8 mouse cellular contexts compared by ENCODE assay signal in genomic region chr9:59578505-59578867, GRCm38 (mm10). TPM values are rescaled to one million over a fixed set of nuclear protein-coding genes. Genes with fewer than 3 reads are reported as not detected.
DNase-seq lines count a peak whose midpoint lies in the region; ATAC-seq and TF ChIP-seq lines count a peak whose summit lies in the region.

No protein-coding gene starts in this region.

- no peak overlapping the region for H3K9ac ChIP-seq in heart, embryonic 14.5 days (ENCODE audit: low read length)
- H3K9ac ChIP-seq in ES-E14 (ENCODE audit: insufficient read depth, low read depth, low read length, poor library complexity, severe bottlenecking): no peak overlapping the region

- no peaks in the 10 kb centered on the region for H3K36me3 ChIP-seq in heart, embryonic 14.5 days (ENCODE audit: control insufficient read depth, insufficient read depth, low read length)
- no peaks in the 10 kb centered on the region for H3K36me3 ChIP-seq in ES-E14 (ENCODE audit: control insufficient read depth, insufficient read depth, low read length, poor library complexity, severe bottlenecking)
- H3K36me3 ChIP-seq in hindbrain, embryonic 10.5 days: no peaks in the 10 kb centered on the region
- H3K36me3 ChIP-seq in midbrain, embryonic 10.5 days: no peaks in the 10 kb centered on the region

- WGBS in heart, embryonic 14.5 days: under 1% methylated on average over 20 of the region's 20 CpGs
- WGBS in hindbrain, embryonic 10.5 days: under 1% methylated on average over 20 of the region's 20 CpGs
- under 1% methylated on average over 20 of the region's 20 CpGs for WGBS in midbrain, embryonic 10.5 days

- H3K27me3 ChIP-seq in heart, embryonic 14.5 days (ENCODE audit: control insufficient read depth, insufficient read depth, low read length): peaks cover 36% of the 10 kb centered on the region
- peaks cover 53% of the 10 kb centered on the region for H3K27me3 ChIP-seq in hindbrain, embryonic 10.5 days (ENCODE audit: insufficient read depth, poor library complexity, severe bottlenecking)
- H3K27me3 ChIP-seq in midbrain, embryonic 10.5 days (ENCODE audit: low read depth, poor library complexity, severe bottlenecking): peaks cover 64% of the 10 kb centered on the region

- in situ Hi-C loops in ES-E14 (cut with MboI; ENCODE audit: low sequenced_read_pairs in 2 of 2, unreplicated experiment in 2 of 2): no loop called here

- H3K4me1 ChIP-seq in heart, embryonic 14.5 days (ENCODE audit: control insufficient read depth in 2 of 2, insufficient read depth in 2 of 2, low read length in 2 of 2): peaks cover 4 to 12% of the 10 kb centered on the region in 2 experiments; a peak in 2 of 4 replicates
- H3K4me1 ChIP-seq in ES-E14 (ENCODE audit: control insufficient read depth in 2 of 2, insufficient read depth in 2 of 2, low read length in 2 of 2, poor library complexity in 1 of 2): peaks cover 2% of the 10 kb centered on the region in 2 experiments; a peak in 1 of 4 replicates
- peaks cover 18% of the 10 kb centered on the region for H3K4me1 ChIP-seq in hindbrain, embryonic 10.5 days (replicated peaks)
- peaks cover 26% of the 10 kb centered on the region for H3K4me1 ChIP-seq in midbrain, embryonic 10.5 days

- peak overlapping the region; percentile 75 for H3K4me2 ChIP-seq in heart, embryonic 14.5 days (ENCODE audit: low read length)

- H3K4me3 ChIP-seq in heart, embryonic 14.5 days (ENCODE audit: control insufficient read depth in 1 of 2, insufficient read depth in 1 of 2, low read depth in 1 of 2, low read length in 2 of 2): peak overlapping the region in 1 of 2 experiments; percentile 45; a peak in 1 of 4 replicates
- H3K4me3 ChIP-seq in ES-E14 (ENCODE audit: insufficient read depth in 1 of 2, low read depth in 1 of 2, low read length in 2 of 2, poor library complexity in 1 of 2, severe bottlenecking in 1 of 2): peak overlapping the region; percentile 56 to 72
- H3K4me3 ChIP-seq in hindbrain, embryonic 10.5 days: peak overlapping the region; percentile 52
- H3K4me3 ChIP-seq in midbrain, embryonic 10.5 days: peak overlapping the region; percentile 54

- ATAC-seq in heart, embryonic 14.5 days (ENCODE audit: insufficient number of reproducible peaks, insufficient read depth, low FRiP score, low read depth): no peak; the same call in 1 of the 2 replicates

- H3K9me3 ChIP-seq in heart, embryonic 14.5 days (ENCODE audit: control insufficient read depth, low read length): no peaks in the 10 kb centered on the region
- no peaks in the 10 kb centered on the region for H3K9me3 ChIP-seq in ES-E14 (ENCODE audit: control insufficient read depth, insufficient read depth, low read depth, low read length)
- H3K9me3 ChIP-seq in hindbrain, embryonic 10.5 days: no peaks in the 10 kb centered on the region
- H3K9me3 ChIP-seq in midbrain, embryonic 10.5 days (replicated peaks): no peaks in the 10 kb centered on the region

- no peak overlapping the region for H3K27ac ChIP-seq in heart, embryonic 14.5 days (replicated peaks in 1 of 2; ENCODE audit: control insufficient read depth in 1 of 2, insufficient read depth in 1 of 2, low read depth in 2 of 2, low read length in 2 of 2)
- H3K27ac ChIP-seq in ES-E14 (ENCODE audit: insufficient read depth, low read depth, low read length, poor library complexity, severe bottlenecking): no peak overlapping the region
- H3K27ac ChIP-seq in hindbrain, embryonic 10.5 days: peak overlapping the region; percentile 77
- H3K27ac ChIP-seq in midbrain, embryonic 10.5 days (replicated peaks): peak overlapping the region; percentile 63

- DNase-seq in heart, adult 18-20 months: no peak
- DNase-seq in ES-E14 (ENCODE audit: low read depth, low spot score): no peak
- no peak for DNase-seq in hindbrain, embryonic 10.5 days (ENCODE audit: low spot score)
- DNase-seq in midbrain, embryonic 10.5 days (ENCODE audit: low spot score): no peak
- DNase-seq in adrenal gland, postnatal 14 days: no peak
- no peak for DNase-seq in kidney, postnatal 14 days
- DNase-seq in layer of hippocampus, adult 11-12 months (ENCODE audit: low spot score): no peak

TF ChIP-seq in ES-E14, 5 proteins besides CTCF, POLR2A, EP300 and RAD21:
- TF ChIP-seq CHD2 (IDR thresholded peaks at IDR 0.05; ENCODE audit: low read depth, low read length): no peak
- no peak for TF ChIP-seq HCFC1 (IDR thresholded peaks at IDR 0.05; ENCODE audit: borderline replicate concordance, insufficient read depth, low read length)
- TF ChIP-seq MAFK (IDR thresholded peaks at IDR 0.05; ENCODE audit: insufficient read depth, low read depth, low read length): no peak
- no peak for TF ChIP-seq ZC3H11A (IDR thresholded peaks at IDR 0.05; ENCODE audit: borderline replicate concordance, low read depth, low read length)
- TF ChIP-seq ZNF384 (IDR thresholded peaks at IDR 0.05; ENCODE audit: low read depth, low read length): no peak

RNA-seq across cellular contexts. Expression of gene Celf6, which starts 0.8 kb away (rescaled TPM):
- 0.16 and 0.34 TPM in 2 replicates for polyA plus RNA-seq in heart, embryonic 14.5 days (2014; fragmentation: Nextera tagmentation; extraction: Ambion mirVana)
- total RNA-seq in heart, adult 18-20 months (2021): not detected
- 0.13 and 0.32 TPM in 2 replicates for total RNA-seq in ES-E14 (2012; rRNA removed)
- polyA plus RNA-seq in hindbrain, embryonic 10.5 days (2016; fragmentation: Nextera tagmentation; extraction: Ambion mirVana): 3.6 and 9.4 TPM in 2 replicates
- 4.4 and 8.2 TPM in 2 replicates for polyA plus RNA-seq in midbrain, embryonic 10.5 days (2016; fragmentation: Nextera tagmentation; extraction: Ambion mirVana)
- total RNA-seq in adrenal gland, postnatal 14 days (2021): 4.3 and 6.9 TPM in 2 replicates

RNA-seq across cellular contexts. Expression of gene Parp6, which starts 38.6 kb away (rescaled TPM):
- 19.5 and 24.6 TPM in 2 replicates for polyA plus RNA-seq in heart, embryonic 14.5 days (2014; fragmentation: Nextera tagmentation; extraction: Ambion mirVana)
- total RNA-seq in heart, adult 18-20 months (2021): 10 to 100 TPM; 17.0 to 17.6 TPM
- 7.9 and 9.4 TPM in 2 replicates for total RNA-seq in ES-E14 (2012; rRNA removed)
- polyA plus RNA-seq in hindbrain, embryonic 10.5 days (2016; fragmentation: Nextera tagmentation; extraction: Ambion mirVana): 59.1 and 101 TPM in 2 replicates
- 46.5 and 70.8 TPM in 2 replicates for polyA plus RNA-seq in midbrain, embryonic 10.5 days (2016; fragmentation: Nextera tagmentation; extraction: Ambion mirVana)
- total RNA-seq in adrenal gland, postnatal 14 days (2021): 30.2 and 37.3 TPM in 2 replicates

RNA-seq across cellular contexts. Expression of gene Tmem202, which starts 38.8 kb away (rescaled TPM):
- polyA plus RNA-seq in heart, embryonic 14.5 days (2014; fragmentation: Nextera tagmentation; extraction: Ambion mirVana): 0.55 TPM in 1 of 2 replicates, not detected in the other
- under 1 TPM; 0.40 to 0.93 TPM for total RNA-seq in heart, adult 18-20 months (2021)
- 0.74 TPM in 1 of 2 replicates, not detected in the other for total RNA-seq in ES-E14 (2012; rRNA removed)
- polyA plus RNA-seq in hindbrain, embryonic 10.5 days (2016; fragmentation: Nextera tagmentation; extraction: Ambion mirVana): not detected in 2 replicates
- polyA plus RNA-seq in midbrain, embryonic 10.5 days (2016; fragmentation: Nextera tagmentation; extraction: Ambion mirVana): 0.09 and 0.12 TPM in 2 replicates
- total RNA-seq in adrenal gland, postnatal 14 days (2021): 0.82 and 1.7 TPM in 2 replicates

RNA-seq across cellular contexts. Expression of gene Hexa, which starts 39.1 kb away (rescaled TPM):
- polyA plus RNA-seq in heart, embryonic 14.5 days (2014; fragmentation: Nextera tagmentation; extraction: Ambion mirVana): 87.6 and 91.4 TPM in 2 replicates
- total RNA-seq in heart, adult 18-20 months (2021): 10 to 100 TPM; 49.6 to 54.9 TPM
- total RNA-seq in ES-E14 (2012; rRNA removed): 45.0 and 63.6 TPM in 2 replicates
- 46.1 and 49.4 TPM in 2 replicates for polyA plus RNA-seq in hindbrain, embryonic 10.5 days (2016; fragmentation: Nextera tagmentation; extraction: Ambion mirVana)
- polyA plus RNA-seq in midbrain, embryonic 10.5 days (2016; fragmentation: Nextera tagmentation; extraction: Ambion mirVana): 50.4 and 51.2 TPM in 2 replicates
- 81.3 and 83.2 TPM in 2 replicates for total RNA-seq in adrenal gland, postnatal 14 days (2021)

Comparison
In these comparisons a context has a peak if more than half of its experiments do, and no peak if none do; other contexts are left out.
1. H3K27ac ChIP-seq: peak in hindbrain, embryonic 10.5 days (single experiment) and midbrain, embryonic 10.5 days (single experiment); none in heart, embryonic 14.5 days (0 of 2) and ES-E14 (single experiment).